Mouse (Mus musculus): ENCODE data around the gene Tprg. TPM values are rescaled to one million over a fixed set of nuclear protein-coding genes. Genes with fewer than 3 reads are reported as not detected.
A peak's percentile ranks its signal among the peaks of the same experiment; 100 is the strongest.

Tprg gene
- polyA plus RNA-seq (2015; fragmentation: Nextera tagmentation; extraction: Ambion mirVana): not detected in 2 replicates

DNA sequence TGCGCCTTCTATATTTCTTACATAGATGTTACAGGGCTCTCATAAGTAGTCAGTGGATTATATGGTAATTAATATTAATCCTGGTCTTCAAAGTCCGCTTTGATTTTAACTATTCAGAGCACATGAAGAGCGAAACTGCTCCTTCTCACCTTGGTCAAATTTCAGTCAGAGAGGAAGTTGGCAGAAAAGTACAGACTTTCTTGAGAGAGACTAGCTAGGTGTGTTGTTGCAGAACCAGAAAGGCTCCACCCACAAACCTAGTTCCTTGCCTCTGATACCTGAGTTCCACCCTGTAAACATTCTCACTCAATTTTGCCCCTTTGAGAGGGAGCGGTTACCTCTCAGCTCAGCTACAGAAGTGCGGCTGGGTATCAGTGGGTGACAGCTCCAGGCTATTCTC is at the start of gene Tprg:
TSS of gene Tprg (plus strand) at position 301 of the 400 bp plus-strand sequence.
- Histone ChIP-seq H3K36me3 (no peaks in the 10 kb centered on the region), H3K9ac (no peak within 1 kb of the TSS), H3K4me3 (replicated peaks) (no peak within 1 kb of the TSS), H3K4me1 (no peaks in the 10 kb centered on the region), H3K27me3 (no peaks in the 10 kb centered on the region), H3K27ac (no peak within 1 kb of the TSS), H3K9me3 (replicated peaks) (no peaks in the 10 kb centered on the region), H3K4me2 (no peak within 1 kb of the TSS)
- ATAC-seq (replicated peaks; ENCODE audit: low FRiP score): no peak
- 92% methylated on average over 5 of the region's 5 CpGs for WGBS

- Histone ChIP-seq H3K27ac (no peak overlapping the region), H3K4me3 (replicated peaks) (no peak overlapping the region), H3K9me3 (replicated peaks) (no peaks in the 10 kb centered on the region), H3K27me3 (no peaks in the 10 kb centered on the region), H3K36me3 (no peaks in the 10 kb centered on the region), H3K9ac (no peak overlapping the region), H3K4me2 (no peak overlapping the region), H3K4me1 (no peaks in the 10 kb centered on the region)
- no peak for ATAC-seq (replicated peaks; ENCODE audit: low FRiP score)
- WGBS: 70% methylated on average over 11 of the region's 11 CpGs
Observed at GRCm38 (mm10) chr16:25238274-25239050, 48.2 kb upstream of the Tprg start.

DNA sequence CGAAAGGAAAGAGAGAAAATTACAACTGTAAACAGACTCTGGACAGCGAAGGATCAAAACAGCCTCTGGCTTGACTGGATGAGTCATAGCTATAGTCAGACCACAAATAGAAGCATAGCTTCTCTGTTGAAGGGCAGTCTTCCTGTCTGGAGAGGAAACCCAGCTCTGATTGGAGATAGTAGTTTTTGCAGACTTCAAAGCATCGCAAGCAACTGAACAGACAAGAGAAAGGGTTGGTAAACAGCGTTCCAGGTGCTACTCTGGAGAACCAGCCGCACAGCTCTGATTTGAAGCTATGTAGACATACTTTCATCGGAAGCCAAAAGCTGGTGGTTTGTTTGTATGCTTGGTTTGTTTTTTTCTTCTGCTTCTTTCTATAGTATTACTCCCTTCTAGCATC is 37.7 kb upstream of the Tprg start:
- H3K27me3 ChIP-seq: no peaks in the 10 kb centered on the region
- no peak overlapping the region for H3K4me2 ChIP-seq
- ATAC-seq (replicated peaks; ENCODE audit: low FRiP score): no peak
- H3K36me3 ChIP-seq: no peaks in the 10 kb centered on the region
- no peak overlapping the region for H3K27ac ChIP-seq
- no peaks in the 10 kb centered on the region for H3K4me1 ChIP-seq
- 78% methylated on average over 6 of the region's 6 CpGs for WGBS
- H3K9ac ChIP-seq: no peak overlapping the region
- H3K9me3 ChIP-seq (replicated peaks): no peaks in the 10 kb centered on the region
- no peak overlapping the region for H3K4me3 ChIP-seq (replicated peaks)

- Histone ChIP-seq H3K4me3 (replicated peaks) (no peak overlapping the region), H3K27ac (no peak overlapping the region)
Observed at GRCm38 (mm10) chr16:25250129-25250749, 36.4 kb upstream of the Tprg start.

GRCm38 (mm10) chr16:25251080-25251479 is 35.5 kb upstream of the Tprg start:
- peaks cover 3% of the 10 kb centered on the region; the same call in 1 of the 2 replicates for H3K4me1 ChIP-seq
- H3K9me3 ChIP-seq (replicated peaks): no peaks in the 10 kb centered on the region
- H3K4me3 ChIP-seq (replicated peaks): no peak overlapping the region
- no peaks in the 10 kb centered on the region for H3K27me3 ChIP-seq
- H3K27ac ChIP-seq: no peak overlapping the region
- H3K4me2 ChIP-seq: no peak overlapping the region
- no peak for ATAC-seq (replicated peaks; ENCODE audit: low FRiP score)
- H3K36me3 ChIP-seq: no peaks in the 10 kb centered on the region
- H3K9ac ChIP-seq: no peak overlapping the region
- WGBS: 85% methylated on average over 9 of the region's 9 CpGs

More at GRCm38 (mm10) chr16:25250129-25250749, 36.4 kb upstream of the Tprg start:
- ATAC-seq (replicated peaks; ENCODE audit: low FRiP score): no peak
- Histone ChIP-seq H3K27me3 (no peaks in the 10 kb centered on the region), H3K36me3 (no peaks in the 10 kb centered on the region), H3K9me3 (replicated peaks) (no peaks in the 10 kb centered on the region), H3K4me1 (peaks cover 1% of the 10 kb centered on the region; the same call in 1 of the 2 replicates), H3K9ac (no peak overlapping the region), H3K4me2 (no peak overlapping the region)
- WGBS: 76% methylated on average over 6 of the region's 6 CpGs

GRCm38 (mm10) chr16:25254646-25255045 is 32.0 kb upstream of the Tprg start:
- no peak for ATAC-seq (replicated peaks; ENCODE audit: low FRiP score)
- H3K36me3 ChIP-seq: no peaks in the 10 kb centered on the region
- H3K27me3 ChIP-seq: no peaks in the 10 kb centered on the region
- no peak overlapping the region for H3K4me3 ChIP-seq (replicated peaks)
- H3K27ac ChIP-seq: no peak overlapping the region
- no peak overlapping the region for H3K9ac ChIP-seq
- peaks cover 3% of the 10 kb centered on the region; the same call in 1 of the 2 replicates for H3K4me1 ChIP-seq
- 85% methylated on average over 6 of the region's 6 CpGs for WGBS
- H3K9me3 ChIP-seq (replicated peaks): no peaks in the 10 kb centered on the region
- H3K4me2 ChIP-seq: no peak overlapping the region

DNA sequence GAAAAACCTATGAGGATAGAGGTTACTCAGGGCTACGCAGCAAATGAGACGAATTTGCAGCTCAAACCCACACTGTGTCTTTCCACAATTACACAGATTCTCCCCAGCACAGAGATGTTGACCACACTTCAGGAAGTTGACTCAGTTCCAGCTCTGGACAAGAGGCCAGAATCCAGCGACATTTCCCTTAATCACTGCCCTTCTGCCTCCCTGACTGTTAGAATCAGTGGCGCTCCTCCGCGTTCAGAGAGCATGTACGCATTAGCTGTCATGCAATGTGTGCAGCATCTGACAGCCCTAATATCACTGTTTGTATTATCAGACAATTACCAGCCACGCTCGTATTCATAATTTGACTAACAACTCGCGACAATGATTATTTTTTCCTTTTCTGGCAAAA is 31.4 kb upstream of the Tprg start:
- Histone ChIP-seq H3K36me3 (no peaks in the 10 kb centered on the region), H3K4me3 (replicated peaks) (no peak overlapping the region), H3K4me1 (peaks cover 3% of the 10 kb centered on the region; the same call in 1 of the 2 replicates), H3K27me3 (no peaks in the 10 kb centered on the region), H3K27ac (no peak overlapping the region), H3K4me2 (no peak overlapping the region), H3K9me3 (replicated peaks) (no peaks in the 10 kb centered on the region), H3K9ac (no peak overlapping the region)
- WGBS: 75% methylated on average over 11 of the region's 11 CpGs
- no peak for ATAC-seq (replicated peaks; ENCODE audit: low FRiP score)

- Histone ChIP-seq H3K27me3 (no peaks in the 10 kb centered on the region), H3K4me1 (peaks cover 3% of the 10 kb centered on the region; the same call in 1 of the 2 replicates), H3K27ac (no peak overlapping the region), H3K4me2 (no peak overlapping the region), H3K4me3 (replicated peaks) (no peak overlapping the region), H3K9me3 (replicated peaks) (no peaks in the 10 kb centered on the region), H3K36me3 (no peaks in the 10 kb centered on the region), H3K9ac (no peak overlapping the region)
- no peak for ATAC-seq (replicated peaks; ENCODE audit: low FRiP score)
- 79% methylated on average over 8 of the region's 8 CpGs for WGBS
Observed at GRCm38 (mm10) chr16:25255603-25256260, 30.9 kb upstream of the Tprg start.

GRCm38 (mm10) chr16:25262306-25262705 is 24.3 kb upstream of the Tprg start:
- 80% methylated on average over 5 of the region's 5 CpGs for WGBS
- no peak overlapping the region for H3K27ac ChIP-seq
- no peak for ATAC-seq (replicated peaks; ENCODE audit: low FRiP score)
- no peaks in the 10 kb centered on the region for H3K9me3 ChIP-seq (replicated peaks)
- H3K4me2 ChIP-seq: no peak overlapping the region
- H3K9ac ChIP-seq: no peak overlapping the region
- peaks cover 20% of the 10 kb centered on the region for H3K27me3 ChIP-seq
- no peaks in the 10 kb centered on the region for H3K4me1 ChIP-seq
- H3K4me3 ChIP-seq (replicated peaks): no peak overlapping the region
- H3K36me3 ChIP-seq: no peaks in the 10 kb centered on the region

GRCm38 (mm10) chr16:25262965-25263364 is 23.7 kb upstream of the Tprg start:
- no peak for ATAC-seq (replicated peaks; ENCODE audit: low FRiP score)
- Histone ChIP-seq H3K9ac (no peak overlapping the region), H3K27me3 (peaks cover 20% of the 10 kb centered on the region), H3K36me3 (no peaks in the 10 kb centered on the region), H3K4me1 (no peaks in the 10 kb centered on the region), H3K9me3 (replicated peaks) (no peaks in the 10 kb centered on the region), H3K27ac (no peak overlapping the region), H3K4me2 (no peak overlapping the region), H3K4me3 (replicated peaks) (no peak overlapping the region)
- WGBS: 72% methylated on average over 4 of the region's 4 CpGs

- Histone ChIP-seq H3K4me3 (replicated peaks) (no peak overlapping the region), H3K4me1 (no peaks in the 10 kb centered on the region), H3K27ac (no peak overlapping the region), H3K9me3 (replicated peaks) (no peaks in the 10 kb centered on the region), H3K27me3 (peaks cover 20% of the 10 kb centered on the region), H3K36me3 (no peaks in the 10 kb centered on the region), H3K4me2 (no peak overlapping the region), H3K9ac (no peak overlapping the region)
- 37% methylated on average over 9 of the region's 9 CpGs for WGBS
- ATAC-seq (replicated peaks; ENCODE audit: low FRiP score): 0 out of 2 replicates have a peak, but pooled peaks have one; percentile 46
Observed at GRCm38 (mm10) chr16:25263520-25264149, 23.0 kb upstream of the Tprg start.

DNA sequence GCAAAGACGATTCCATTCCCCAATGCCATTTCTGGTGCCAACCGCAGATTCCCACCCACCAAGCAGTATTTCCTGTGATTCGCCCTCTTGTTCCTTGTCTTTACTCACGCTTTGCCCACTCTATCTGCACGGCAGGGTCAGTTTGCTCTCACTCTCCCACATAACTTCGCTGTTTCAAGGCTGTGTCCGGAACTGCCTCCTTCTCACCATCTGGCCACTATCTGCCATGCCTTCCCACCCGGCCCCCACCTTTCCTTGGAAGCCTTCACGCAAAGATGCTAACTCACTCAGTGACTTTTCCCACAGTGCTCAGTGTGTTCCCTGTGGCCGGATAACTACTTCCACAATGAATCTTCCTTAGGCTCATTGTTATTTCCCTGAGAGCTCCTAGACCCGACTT is 21.4 kb upstream of the Tprg start:
- WGBS: 58% methylated on average over 11 of the region's 11 CpGs
- Histone ChIP-seq H3K4me2 (no peak overlapping the region), H3K27ac (no peak overlapping the region), H3K9ac (no peak overlapping the region), H3K4me1 (no peaks in the 10 kb centered on the region), H3K9me3 (replicated peaks) (no peaks in the 10 kb centered on the region), H3K27me3 (peaks cover 20% of the 10 kb centered on the region), H3K4me3 (replicated peaks) (no peak overlapping the region), H3K36me3 (no peaks in the 10 kb centered on the region)
- ATAC-seq (replicated peaks; ENCODE audit: low FRiP score): no peak
